Mouse (Mus musculus) lung, postnatal 25 days (tissue): ENCODE results near the gene Prickle2.

Experiments used
- DNase-seq: peaks from one replicate; pipeline ENCODE4 v3.0.0; 2022; ENCODE audit warnings: low spot score

The Prickle2 gene

GRCm38 (mm10) chr6:92381085-92381484, 324.9 kb downstream of the Prickle2 start:
- no peak for DNase-seq

GRCm38 (mm10) chr6:92374826-92375225, 331.1 kb downstream of the Prickle2 start:
- no peak for DNase-seq

- no peak for DNase-seq
Measured at GRCm38 (mm10) chr6:92370896-92371295, 335.1 kb downstream of the Prickle2 start.

- DNase-seq: no peak
Measured at GRCm38 (mm10) chr6:92347278-92348028, 358.5 kb downstream of the Prickle2 start.

GRCm38 (mm10) chr6:92346729-92347128, 359.2 kb downstream of the Prickle2 start:
- no peak for DNase-seq

- DNase-seq: no peak
Measured at GRCm38 (mm10) chr6:92345151-92345550, 360.8 kb downstream of the Prickle2 start.

GRCm38 (mm10) chr6:92344588-92344987, 361.4 kb downstream of the Prickle2 start:
- DNase-seq: no peak
